Mouse (Mus musculus) neural tube, embryonic 11.5 days (tissue): ENCODE measurements around the gene Ehd3. TPM values are rescaled to one million over a fixed set of nuclear protein-coding genes. Genes with fewer than 3 reads are reported as not detected.

ENCODE experiments used
- ATAC-seq: fragments of 200-750 bp; cut with Nextera tagmentation; 2 replicates; pipeline ENCODE4 v1.8.0; 2017; ENCODE audit warnings: moderate number of reproducible peaks, mild to moderate bottlenecking, moderate TSS enrichment, moderate library complexity; ENCODE audit not compliant: insufficient read depth, low FRiP score, low TSS enrichment
- DNase-seq: peaks from one replicate; pipeline ENCODE4 v3.0.0-alpha.2; 2015; ENCODE audit warnings: low spot score
- H3K27ac ChIP-seq: fragments of 300-500 bp; sonication (generic); 2 replicates; pipeline ENCODE4 v1.5.1; 2014; ENCODE audit warnings: low read depth, mild to moderate bottlenecking, low read length
- H3K27me3 ChIP-seq: fragments of 300-500 bp; sonication (generic); 2 replicates; pipeline ENCODE4 v1.6.1; 2014; ENCODE audit warnings: mild to moderate bottlenecking, low read length, mixed read lengths; ENCODE audit not compliant: control insufficient read depth, insufficient read depth
- H3K36me3 ChIP-seq: fragments of 300-500 bp; sonication (generic); 2 replicates; pipeline ENCODE4 v1.6.1; 2014; ENCODE audit warnings: mild to moderate bottlenecking, low read length, moderate library complexity, mixed read lengths; ENCODE audit not compliant: control insufficient read depth, insufficient read depth
- H3K4me1 ChIP-seq: fragments of 300-500 bp; sonication (generic); 2 replicates; pipeline ENCODE4 v1.6.1; 2014; ENCODE audit warnings: low read length, mixed read lengths; ENCODE audit not compliant: control insufficient read depth, insufficient read depth
- H3K4me2 ChIP-seq: fragments of 300-500 bp; sonication (generic); 2 replicates; pipeline ENCODE4 v1.6.1; 2014; ENCODE audit warnings: low read depth, mild to moderate bottlenecking, moderate library complexity
- H3K4me3 ChIP-seq: fragments of 300-500 bp; sonication (generic); 2 replicates; pipeline ENCODE4 v1.5.1; 2014; ENCODE audit warnings: low read depth, low read length
- H3K9ac ChIP-seq: fragments of 300-500 bp; sonication (generic); 2 replicates; pipeline ENCODE4 v1.6.1; 2014; ENCODE audit warnings: mild to moderate bottlenecking, low read length
- H3K9me3 ChIP-seq: fragments of 300-500 bp; sonication (generic); 2 replicates; pipeline ENCODE4 v1.6.1; 2016; ENCODE audit warnings: low read length; ENCODE audit not compliant: control insufficient read depth
- WGBS: fragments of 180-500 bp; shearing (Covaris S2); extraction: QIAGEN DNeasy Blood & Tissue Kit; methylation state at CpG from one replicate; pipeline ENCODE4 v1.1.7; 2014; 5-methylcytosine and 5-hydroxymethylcytosine counted together
- polyA plus RNA-seq: library from polyadenylated mRNA; unstranded; fragments of >200 nt; fragmentation: Nextera tagmentation; extraction: Ambion mirVana; gene quantifications from 2 replicates; pipeline ENCODE4 v1.2.1, GENCODE M21; 2014

Ehd3 gene
- polyA plus RNA-seq, 1 experiment from 2014 or later = 14.2 TPM

DNA sequence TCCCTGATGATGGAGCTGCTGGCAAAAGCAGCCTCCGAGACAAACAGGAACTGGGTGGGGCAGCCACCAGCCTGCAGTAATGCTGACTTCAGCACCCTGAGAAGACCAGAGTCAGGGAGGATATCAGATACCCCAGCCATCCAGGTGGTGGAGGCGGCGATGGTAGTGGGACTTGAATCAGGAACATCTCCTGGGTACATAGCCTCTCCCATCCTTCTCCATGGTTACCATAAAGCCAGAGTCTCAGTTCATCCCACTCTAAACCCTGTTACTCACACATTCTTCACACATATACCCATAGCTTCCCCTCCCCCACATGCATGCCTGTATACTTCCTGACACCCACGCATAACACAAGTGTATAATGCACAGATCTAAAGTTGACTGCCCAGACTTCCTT lies 18.3 kb downstream of the Ehd3 start:
- Histone ChIP-seq H3K9me3 (no peaks in the 10 kb centered on the region), H3K9ac (no peak overlapping the region), H3K27me3 (no peaks in the 10 kb centered on the region), H3K4me3 (no peak overlapping the region), H3K27ac (no peak overlapping the region), H3K4me2 (no peak overlapping the region), H3K36me3 (no peaks in the 10 kb centered on the region), H3K4me1 (no peaks in the 10 kb centered on the region)
- DNase-seq = no peak
- no peak for ATAC-seq
- 82% methylated on average over 4 of the region's 4 CpGs for WGBS

DNA sequence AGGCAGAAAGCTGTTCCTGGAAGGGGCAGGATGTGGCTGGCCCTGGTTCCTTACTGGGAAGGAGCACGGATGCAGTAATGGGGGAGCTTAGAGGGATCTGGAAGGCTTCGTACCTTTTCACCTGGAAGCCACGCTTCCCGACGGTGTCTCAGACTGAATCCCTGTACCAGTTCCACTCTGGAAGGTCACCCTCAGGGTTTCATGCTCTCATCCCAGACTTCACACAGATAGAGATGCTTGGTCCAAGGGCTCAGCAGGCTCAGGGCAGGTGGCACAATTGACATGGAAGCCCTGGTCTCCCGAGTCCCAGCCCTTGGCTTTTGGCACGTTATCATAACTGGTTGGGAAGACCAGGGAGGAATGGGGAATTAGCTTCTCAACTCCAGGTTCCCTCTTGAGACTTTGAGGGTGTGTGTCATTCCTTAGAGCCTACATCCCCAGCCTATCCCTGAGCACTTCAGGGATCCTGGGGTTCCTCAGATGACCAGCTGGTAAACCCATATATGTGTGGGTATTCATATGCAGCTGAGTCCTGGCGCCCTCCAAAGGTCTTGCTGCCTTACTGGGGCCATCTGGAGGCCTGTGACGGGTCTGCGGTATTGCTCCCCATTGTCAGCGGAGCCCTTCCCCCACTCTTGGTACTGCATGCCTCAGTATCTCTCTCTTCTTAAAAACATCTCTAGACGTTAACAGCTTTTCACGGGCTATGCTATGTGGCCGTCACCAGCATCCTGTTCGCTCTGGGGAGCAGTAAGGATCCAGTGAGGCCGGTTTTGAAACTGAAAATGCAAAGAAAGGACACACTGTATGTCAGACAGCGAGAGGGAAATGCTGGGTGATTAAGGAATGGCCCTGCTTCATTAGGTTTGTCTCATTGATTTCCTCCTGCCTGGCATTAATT lies 19.4 kb downstream of the Ehd3 start:
- no peak overlapping the region for H3K4me3 ChIP-seq
- peaks cover 2% of the 10 kb centered on the region; the same call in 1 of the 2 replicates for H3K36me3 ChIP-seq
- no peak for ATAC-seq
- H3K27me3 ChIP-seq = no peaks in the 10 kb centered on the region
- H3K4me1 ChIP-seq = no peaks in the 10 kb centered on the region
- DNase-seq = no peak
- no peak overlapping the region for H3K9ac ChIP-seq
- WGBS = 82% methylated on average over 17 of the region's 17 CpGs
- H3K4me2 ChIP-seq = no peak overlapping the region
- no peaks in the 10 kb centered on the region for H3K9me3 ChIP-seq
- no peak overlapping the region for H3K27ac ChIP-seq

DNA sequence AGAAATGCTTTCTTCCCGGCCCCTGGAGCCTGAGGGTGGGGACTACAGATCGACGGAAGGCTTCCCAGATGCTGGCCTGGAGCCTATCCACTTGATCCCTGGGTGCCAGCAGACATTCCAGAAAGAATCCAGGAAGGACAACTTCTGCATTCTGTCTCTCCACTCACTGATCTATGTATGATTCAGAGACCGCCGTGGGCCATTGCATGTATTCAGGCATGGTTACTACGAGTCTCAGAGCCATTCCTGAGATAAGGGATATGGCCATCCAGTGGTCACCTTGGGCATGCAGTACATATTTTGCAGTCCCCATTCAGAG lies 20.0 kb downstream of the Ehd3 start:
- no peak overlapping the region for H3K4me3 ChIP-seq
- DNase-seq (no peak), ATAC-seq (no peak)
- 73% methylated on average over 6 of the region's 6 CpGs for WGBS
- H3K27ac ChIP-seq = no peak overlapping the region
- H3K27me3 ChIP-seq = no peaks in the 10 kb centered on the region
- no peaks in the 10 kb centered on the region for H3K4me1 ChIP-seq
- H3K9ac ChIP-seq = no peak overlapping the region
- peaks cover 2% of the 10 kb centered on the region; the same call in 1 of the 2 replicates for H3K36me3 ChIP-seq
- H3K9me3 ChIP-seq = no peaks in the 10 kb centered on the region
- H3K4me2 ChIP-seq = no peak overlapping the region

DNA sequence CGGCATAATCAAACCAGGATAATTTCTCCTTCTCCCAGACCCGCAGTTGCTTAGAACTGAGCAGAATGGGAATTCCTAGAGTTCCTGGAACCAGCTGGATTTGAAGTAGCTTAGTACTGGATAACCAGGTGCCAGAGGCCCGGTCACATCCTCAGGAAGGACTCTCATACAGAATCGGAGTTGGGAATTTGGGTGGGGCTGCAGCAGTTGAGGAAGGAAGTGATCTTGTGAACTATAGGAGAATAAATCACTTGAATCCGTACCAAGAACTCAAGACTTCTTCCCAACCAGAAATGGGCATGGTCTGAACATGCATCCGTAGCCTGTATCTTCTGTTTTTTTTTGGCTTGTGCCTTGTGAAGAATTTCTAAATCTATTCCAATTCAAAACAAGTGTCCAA lies 22.2 kb downstream of the Ehd3 start:
- Histone ChIP-seq H3K4me2 (no peak overlapping the region), H3K9ac (no peak overlapping the region), H3K4me3 (no peak overlapping the region), H3K36me3 (peaks cover 2% of the 10 kb centered on the region), H3K4me1 (no peaks in the 10 kb centered on the region), H3K27ac (no peak overlapping the region), H3K27me3 (no peaks in the 10 kb centered on the region), H3K9me3 (no peaks in the 10 kb centered on the region)
- WGBS = 90% methylated on average over 6 of the region's 6 CpGs
- DNase-seq (no peak), ATAC-seq (no peak)

DNA sequence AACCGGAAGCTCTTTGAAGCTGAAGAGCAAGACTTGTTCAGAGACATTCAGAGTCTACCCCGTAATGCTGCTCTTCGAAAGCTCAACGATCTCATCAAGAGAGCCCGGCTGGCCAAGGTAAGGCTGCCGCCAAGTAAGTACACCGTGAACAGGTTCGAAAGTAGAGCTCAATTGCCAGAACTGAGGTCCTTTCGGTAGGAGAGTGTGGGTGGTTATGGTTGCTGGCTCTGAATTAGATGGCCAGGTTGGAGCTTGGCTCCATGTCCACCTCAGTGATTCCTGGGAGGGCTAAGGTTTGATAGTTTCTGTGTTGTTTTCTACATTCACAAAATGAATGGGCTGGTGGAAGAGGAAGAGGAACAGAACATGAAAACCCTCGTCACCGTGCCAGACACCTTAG lies 23.5 kb downstream of the Ehd3 start:
- DNase-seq = no peak
- H3K4me2 ChIP-seq = no peak overlapping the region
- H3K27me3 ChIP-seq = no peaks in the 10 kb centered on the region
- 97% methylated on average over 11 of the region's 11 CpGs for WGBS
- no peak overlapping the region for H3K27ac ChIP-seq
- no peak overlapping the region for H3K9ac ChIP-seq
- H3K4me3 ChIP-seq = no peak overlapping the region
- no peaks in the 10 kb centered on the region for H3K9me3 ChIP-seq
- H3K4me1 ChIP-seq = no peaks in the 10 kb centered on the region
- peaks cover 2% of the 10 kb centered on the region for H3K36me3 ChIP-seq
- ATAC-seq = no peak

DNA sequence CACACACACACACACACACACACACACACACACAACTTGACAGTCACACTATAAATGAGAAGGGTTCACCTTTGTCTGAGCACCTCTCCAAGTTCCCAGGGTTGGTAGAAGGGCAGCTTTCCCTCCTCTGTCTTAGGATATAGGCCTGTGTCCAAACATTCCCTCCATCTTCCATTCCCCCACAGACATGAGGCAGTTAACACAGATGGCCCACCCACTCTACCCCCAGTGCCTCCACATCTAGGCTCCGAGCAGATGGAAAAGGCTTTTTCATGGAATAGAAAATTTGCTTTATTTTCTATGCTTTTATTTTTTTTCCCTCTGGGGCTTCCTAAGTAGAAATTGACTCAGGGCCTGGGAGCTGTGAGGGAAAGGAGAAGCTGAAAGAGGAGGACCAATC lies 26.6 kb downstream of the Ehd3 start:
- WGBS = 87% methylated on average over 1 of the region's 1 CpGs

DNA sequence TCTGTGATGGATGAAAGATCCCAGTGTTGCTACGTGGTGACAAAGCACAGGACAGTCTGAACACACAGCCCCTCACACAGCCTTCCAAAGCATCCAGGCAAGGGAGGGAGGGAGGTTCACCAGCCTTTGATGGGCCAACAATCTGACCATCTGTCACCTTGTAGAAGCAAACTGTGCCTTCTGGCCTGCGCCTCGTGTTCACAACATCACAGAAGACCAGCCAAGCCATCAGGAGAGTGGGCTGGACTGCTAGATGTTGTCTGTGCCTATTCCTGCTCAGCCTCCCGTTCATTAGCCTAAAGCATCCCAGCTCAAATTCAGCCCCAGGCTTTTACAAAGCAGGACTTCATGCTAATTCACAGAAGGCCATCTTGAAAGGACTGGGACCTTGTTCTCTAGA lies 27.5 kb downstream of the Ehd3 start:
- Histone ChIP-seq H3K36me3 (peaks cover 2% of the 10 kb centered on the region), H3K9ac (no peak overlapping the region), H3K4me1 (no peaks in the 10 kb centered on the region), H3K4me2 (no peak overlapping the region), H3K4me3 (no peak overlapping the region), H3K27ac (no peak overlapping the region), H3K9me3 (no peaks in the 10 kb centered on the region), H3K27me3 (no peaks in the 10 kb centered on the region)
- ATAC-seq = no peak
- 60% methylated on average over 4 of the region's 4 CpGs for WGBS
- DNase-seq = no peak

More for the DNA sequence above, 26.6 kb downstream of the Ehd3 start:
- ATAC-seq (no peak), DNase-seq (no peak)
- Histone ChIP-seq H3K4me1 (no peaks in the 10 kb centered on the region), H3K9me3 (no peaks in the 10 kb centered on the region), H3K4me2 (no peak overlapping the region), H3K4me3 (no peak overlapping the region), H3K36me3 (peaks cover 2% of the 10 kb centered on the region), H3K27ac (no peak overlapping the region), H3K9ac (no peak overlapping the region), H3K27me3 (no peaks in the 10 kb centered on the region)

DNA sequence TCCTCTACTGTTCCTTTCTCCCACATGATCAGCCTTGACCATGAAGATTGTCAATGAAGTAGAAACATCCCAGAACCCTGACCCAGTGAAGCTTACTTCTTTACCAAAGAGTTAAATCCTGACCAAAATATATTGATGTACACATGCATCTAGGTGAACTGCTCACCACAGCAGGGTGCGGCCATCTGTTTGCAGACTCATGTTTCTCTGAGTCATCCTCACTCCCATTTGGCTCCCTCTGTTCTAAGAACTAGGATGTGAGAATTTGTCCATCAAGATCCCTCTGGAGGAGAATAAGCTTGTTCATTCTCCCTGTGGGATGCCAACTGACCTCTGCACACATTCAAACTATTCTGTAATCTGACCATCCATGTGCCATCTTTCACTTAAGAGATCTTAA lies 29.0 kb downstream of the Ehd3 start:
- DNase-seq (no peak), ATAC-seq (no peak)
- Histone ChIP-seq H3K4me2 (no peak overlapping the region), H3K9ac (no peak overlapping the region), H3K4me1 (no peaks in the 10 kb centered on the region), H3K27ac (no peak overlapping the region), H3K27me3 (no peaks in the 10 kb centered on the region), H3K4me3 (no peak overlapping the region), H3K36me3 (no peaks in the 10 kb centered on the region; the same call in 1 of the 2 replicates), H3K9me3 (no peaks in the 10 kb centered on the region)
- 89% methylated on average over 1 of the region's 1 CpGs for WGBS

DNA sequence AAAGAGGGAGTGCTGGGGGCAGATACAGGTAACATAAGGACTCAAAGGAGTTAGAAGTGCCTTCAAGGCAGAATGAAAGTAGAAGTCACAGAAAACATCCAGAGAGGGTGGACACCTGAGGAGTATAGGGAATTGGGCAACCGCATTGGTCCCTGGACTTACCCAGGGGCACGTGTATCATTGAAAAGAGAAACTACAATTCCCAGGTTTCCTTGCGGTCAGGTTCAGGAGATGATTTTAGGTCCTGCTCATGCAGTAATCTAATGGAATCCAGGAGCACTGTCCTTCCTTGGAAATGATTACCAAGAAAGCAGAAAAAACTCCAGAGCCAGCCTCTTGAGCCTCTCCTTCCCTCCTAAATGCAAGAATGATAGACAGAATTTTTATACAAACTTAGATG lies 29.5 kb downstream of the Ehd3 start:
- DNase-seq (no peak), ATAC-seq (no peak)
- Histone ChIP-seq H3K27ac (no peak overlapping the region), H3K4me3 (no peak overlapping the region), H3K4me2 (no peak overlapping the region), H3K27me3 (no peaks in the 10 kb centered on the region), H3K9ac (no peak overlapping the region), H3K4me1 (no peaks in the 10 kb centered on the region), H3K9me3 (no peaks in the 10 kb centered on the region), H3K36me3 (no peaks in the 10 kb centered on the region; the same call in 1 of the 2 replicates)
- 83% methylated on average over 3 of the region's 3 CpGs for WGBS
